Mouse (Mus musculus): ENCODE measurements at regions not wholly inside any gene's neighbourhood (a gene's known extent, or its start where the extent isn't known, plus 50 kb on each side); places are given as distances from the start of the nearest gene placed in this dataset. TPM values are rescaled to one million over a fixed set of nuclear protein-coding genes. Genes with fewer than 3 reads are reported as not detected.

GRCm38 (mm10) chr13:107073039-107073620 lies 51.2 kb upstream of the Kif2a start:
- H3K27ac ChIP-seq (ENCODE audit: low read depth): no peak overlapping the region
- H3K4me1 ChIP-seq (ENCODE audit: control insufficient read depth, insufficient read depth): peaks cover 11% of the 10 kb centered on the region; the same call in 1 of the 2 replicates
- peak overlapping the region; percentile 51 for H3K4me2 ChIP-seq (ENCODE audit: low read depth, low read length)
- peak overlapping the region; percentile 27; the same call in 1 of the 2 replicates for H3K9ac ChIP-seq (replicated peaks; ENCODE audit: low read depth, low read length)
- no peaks in the 10 kb centered on the region for H3K9me3 ChIP-seq (replicated peaks; ENCODE audit: control insufficient read depth, low read length)
- no peaks in the 10 kb centered on the region for H3K27me3 ChIP-seq (ENCODE audit: control insufficient read depth, insufficient read depth, low read length)
- ATAC-seq (ENCODE audit: insufficient read depth, low read depth) (peak; percentile 36; the same call in 1 of the 2 replicates), DNase-seq (ENCODE audit: low spot score) (peak; percentile 15)
- peak overlapping the region; percentile 32 for H3K4me3 ChIP-seq (ENCODE audit: low read depth, low read length)
- TF ChIP-seq EP300 (IDR thresholded peaks at IDR 0.05; ENCODE audit: low read depth): no peak
- WGBS: 7% methylated on average over 14 of the region's 14 CpGs
- no peaks in the 10 kb centered on the region for H3K36me3 ChIP-seq (replicated peaks; ENCODE audit: control insufficient read depth, insufficient read depth, low read length)

- Histone ChIP-seq H3K27ac (ENCODE audit: low read depth) (no peak overlapping the region), H3K27me3 (ENCODE audit: control insufficient read depth, insufficient read depth, low read length) (no peaks in the 10 kb centered on the region), H3K4me3 (ENCODE audit: low read depth, low read length) (peak overlapping the region; percentile 32), H3K9me3 (replicated peaks; ENCODE audit: control insufficient read depth, low read length) (no peaks in the 10 kb centered on the region), H3K9ac (replicated peaks; ENCODE audit: low read depth, low read length) (0 out of 2 replicates have a peak overlapping the region, but pooled peaks have one; percentile 27), H3K4me1 (ENCODE audit: control insufficient read depth, insufficient read depth) (peaks cover 11% of the 10 kb centered on the region; the same call in 1 of the 2 replicates), H3K36me3 (replicated peaks; ENCODE audit: control insufficient read depth, insufficient read depth, low read length) (no peaks in the 10 kb centered on the region), H3K4me2 (ENCODE audit: low read depth, low read length) (peak overlapping the region; percentile 51)
- DNase-seq (ENCODE audit: low spot score) (no peak), ATAC-seq (ENCODE audit: insufficient read depth, low read depth) (no peak)
- no peak for TF ChIP-seq EP300 (IDR thresholded peaks at IDR 0.05; ENCODE audit: low read depth)
- TF ChIP-seq CTCF (IDR thresholded peaks at IDR 0.05; ENCODE audit: low read depth): no peak
- 41% methylated on average over 11 of the region's 11 CpGs for WGBS
Measured at GRCm38 (mm10) chr13:107072345-107073038, 50.6 kb upstream of the Kif2a start.

Small RNA genes in the stretch of these regions (microRNA-seq; reads per million reads assigned to microRNA genes)
- gene Gm22118: not detected
